Mouse (Mus musculus): ENCODE data around the gene Ppp4r4. TPM values are rescaled to one million over a fixed set of nuclear protein-coding genes. Genes with fewer than 3 reads are reported as not detected.
"Not testable (repeated sequence)": the region's sequence is repeated elsewhere in the genome, so short reads cannot be mapped to it uniquely, and the experiment has no call there.

Gene Ppp4r4
- polyA plus RNA-seq, 1 experiment = 16.0 TPM

- Histone ChIP-seq H3K4me3 (ENCODE audit: insufficient read depth, low read length) (no peak overlapping the region), H3K4me1 (ENCODE audit: control insufficient read depth, insufficient read depth, low read length) (no peaks in the 10 kb centered on the region), H3K27ac (ENCODE audit: insufficient read depth, low read length) (no peak overlapping the region)
- TF ChIP-seq POLR2A (IDR thresholded peaks at IDR 0.05; ENCODE audit: extremely low read depth, insufficient read depth, low read length) (no peak), CTCF (IDR thresholded peaks at IDR 0.05; ENCODE audit: extremely low read depth, insufficient read depth, low read length) (no peak)
Measured at GRCm38 (mm10) chr12:103644601-103645000, 112.5 kb downstream of the Ppp4r4 start.

GRCm38 (mm10) chr12:103646314-103646713 lies 114.2 kb downstream of the Ppp4r4 start:
- Histone ChIP-seq H3K4me1 (ENCODE audit: control insufficient read depth, insufficient read depth, low read length) (no peaks in the 10 kb centered on the region), H3K27ac (ENCODE audit: insufficient read depth, low read length) (no peak overlapping the region), H3K4me3 (ENCODE audit: insufficient read depth, low read length) (no peak overlapping the region)
- TF ChIP-seq CTCF (IDR thresholded peaks at IDR 0.05; ENCODE audit: extremely low read depth, insufficient read depth, low read length) (no peak), POLR2A (IDR thresholded peaks at IDR 0.05; ENCODE audit: extremely low read depth, insufficient read depth, low read length) (no peak)

- no peak overlapping the region for H3K27ac ChIP-seq (ENCODE audit: insufficient read depth, low read length)
- no peak overlapping the region for H3K4me3 ChIP-seq (ENCODE audit: insufficient read depth, low read length)
- no peak for TF ChIP-seq POLR2A (IDR thresholded peaks at IDR 0.05; ENCODE audit: extremely low read depth, insufficient read depth, low read length)
- TF ChIP-seq CTCF (IDR thresholded peaks at IDR 0.05; ENCODE audit: extremely low read depth, insufficient read depth, low read length) = no peak
- H3K4me1 ChIP-seq (ENCODE audit: control insufficient read depth, insufficient read depth, low read length) = no peaks in the 10 kb centered on the region
Measured at GRCm38 (mm10) chr12:103653836-103654235, 121.8 kb downstream of the Ppp4r4 start.

- Histone ChIP-seq H3K4me3 (ENCODE audit: insufficient read depth, low read length) (no peak overlapping the region), H3K27ac (ENCODE audit: insufficient read depth, low read length) (no peak overlapping the region), H3K4me1 (ENCODE audit: control insufficient read depth, insufficient read depth, low read length) (no peaks in the 10 kb centered on the region)
- TF ChIP-seq CTCF (IDR thresholded peaks at IDR 0.05; ENCODE audit: extremely low read depth, insufficient read depth, low read length) = no peak
- no peak for TF ChIP-seq POLR2A (IDR thresholded peaks at IDR 0.05; ENCODE audit: extremely low read depth, insufficient read depth, low read length)
Measured at GRCm38 (mm10) chr12:103655123-103656044, 123.3 kb downstream of the Ppp4r4 start.

GRCm38 (mm10) chr12:103656848-103657626 lies 125.0 kb downstream of the Ppp4r4 start, which contains the start of gene Serpina6:
Gene Serpina6, minus strand, starts transcription at chr12:103657212.
- TF ChIP-seq POLR2A (IDR thresholded peaks at IDR 0.05; ENCODE audit: extremely low read depth, insufficient read depth, low read length) = no peak
- TF ChIP-seq CTCF (IDR thresholded peaks at IDR 0.05; ENCODE audit: extremely low read depth, insufficient read depth, low read length) = no peak

GRCm38 (mm10) chr12:103657991-103658390 lies 125.9 kb downstream of the Ppp4r4 start:
- TF ChIP-seq POLR2A (IDR thresholded peaks at IDR 0.05; ENCODE audit: extremely low read depth, insufficient read depth, low read length) (no peak), CTCF (IDR thresholded peaks at IDR 0.05; ENCODE audit: extremely low read depth, insufficient read depth, low read length) (no peak)
- Histone ChIP-seq H3K4me3 (ENCODE audit: insufficient read depth, low read length) (no peak overlapping the region), H3K4me1 (ENCODE audit: control insufficient read depth, insufficient read depth, low read length) (no peaks in the 10 kb centered on the region), H3K27ac (ENCODE audit: insufficient read depth, low read length) (no peak overlapping the region)

More at GRCm38 (mm10) chr12:103656848-103657626, 125.0 kb downstream of the Ppp4r4 start, which contains the start of gene Serpina6:
- no peak within 1 kb of the TSS for H3K27ac ChIP-seq (ENCODE audit: insufficient read depth, low read length)
- no peak within 1 kb of the TSS for H3K4me3 ChIP-seq (ENCODE audit: insufficient read depth, low read length)
- H3K4me1 ChIP-seq (ENCODE audit: control insufficient read depth, insufficient read depth, low read length) = no peaks in the 10 kb centered on the region

- H3K4me1 ChIP-seq (ENCODE audit: control insufficient read depth, insufficient read depth, low read length) = no peaks in the 10 kb centered on the region
- TF ChIP-seq CTCF (IDR thresholded peaks at IDR 0.05; ENCODE audit: extremely low read depth, insufficient read depth, low read length) (no peak), POLR2A (IDR thresholded peaks at IDR 0.05; ENCODE audit: extremely low read depth, insufficient read depth, low read length) (no peak)
- H3K4me3 ChIP-seq (ENCODE audit: insufficient read depth, low read length) = no peak overlapping the region
- no peak overlapping the region for H3K27ac ChIP-seq (ENCODE audit: insufficient read depth, low read length)
Measured at GRCm38 (mm10) chr12:103659171-103659570, 127.1 kb downstream of the Ppp4r4 start.

GRCm38 (mm10) chr12:103660076-103660475 lies 128.0 kb downstream of the Ppp4r4 start:
- H3K4me1 ChIP-seq (ENCODE audit: control insufficient read depth, insufficient read depth, low read length) = no peaks in the 10 kb centered on the region
- TF ChIP-seq POLR2A (IDR thresholded peaks at IDR 0.05; ENCODE audit: extremely low read depth, insufficient read depth, low read length) = no peak
- TF ChIP-seq CTCF (IDR thresholded peaks at IDR 0.05; ENCODE audit: extremely low read depth, insufficient read depth, low read length) = no peak
- no peak overlapping the region for H3K27ac ChIP-seq (ENCODE audit: insufficient read depth, low read length)
- H3K4me3 ChIP-seq (ENCODE audit: insufficient read depth, low read length) = no peak overlapping the region

- H3K4me1 ChIP-seq (ENCODE audit: control insufficient read depth, insufficient read depth, low read length); H3K27ac ChIP-seq (ENCODE audit: insufficient read depth, low read length); H3K4me3 ChIP-seq (ENCODE audit: insufficient read depth, low read length): not testable (repeated sequence)
Measured at GRCm38 (mm10) chr12:103662053-103662452, 130.0 kb downstream of the Ppp4r4 start.

Other genes starting within 250 kb of the Ppp4r4 start
- 3.6 and 4.2 TPM in 2 replicates for gene Fam181a, start 221.3 kb upstream of the Ppp4r4 start, polyA plus RNA-seq (2012; rRNA removed)
- gene Asb2, start 176.3 kb upstream of the Ppp4r4 start, polyA plus RNA-seq (2012; rRNA removed) = 3.2 and 4.1 TPM in 2 replicates
- 28.2 and 28.5 TPM in 2 replicates for gene Otub2, start 143.6 kb upstream of the Ppp4r4 start, polyA plus RNA-seq (2012; rRNA removed)
- 0.85 and 1.3 TPM in 2 replicates for gene 9330161L09Rik, start 124.5 kb upstream of the Ppp4r4 start, polyA plus RNA-seq (2012; rRNA removed)
- 160 and 162 TPM in 2 replicates for gene Ddx24, start 106.5 kb upstream of the Ppp4r4 start, polyA plus RNA-seq (2012; rRNA removed)
- gene Ifi27, start 98.1 kb upstream of the Ppp4r4 start, polyA plus RNA-seq (2012; rRNA removed) = 88.3 and 110 TPM in 2 replicates
- gene Ifi27l2a, start 88.6 kb upstream of the Ppp4r4 start, polyA plus RNA-seq (2012; rRNA removed) = 4.7 and 13.2 TPM in 2 replicates
- gene Ifi27l2b, start 75.1 kb upstream of the Ppp4r4 start, polyA plus RNA-seq (2012; rRNA removed) = 0.13 TPM in 1 of 2 replicates, not detected in the other
- gene Serpina10, start 99.2 kb downstream of the Ppp4r4 start, polyA plus RNA-seq (2012; rRNA removed) = 0.04 TPM in 1 of 2 replicates, not detected in the other
- not detected in 2 replicates for gene Serpina6, start 124.9 kb downstream of the Ppp4r4 start, polyA plus RNA-seq (2012; rRNA removed)
- gene Serpina16, start 143.9 kb downstream of the Ppp4r4 start, polyA plus RNA-seq (2012; rRNA removed) = not detected in 2 replicates
- not detected in 2 replicates for gene Serpina1f, start 163.2 kb downstream of the Ppp4r4 start, polyA plus RNA-seq (2012; rRNA removed)
- gene Serpina1d, start 241.3 kb downstream of the Ppp4r4 start, polyA plus RNA-seq (2012; rRNA removed) = 0.08 TPM in 1 of 2 replicates, not detected in the other

Data from cortical plate, adult 2 months (tissue).